Mouse (Mus musculus) embryonic fibroblast, embryonic 13.5 days (primary cell): Measurements from ENCODE around the gene Nrp1.

Experiments
- CTCF ChIP-seq: IDR thresholded peaks from 2 replicates; pipeline ENCODE4 v1.5.1; 2011; ENCODE audit warnings: mild to moderate bottlenecking, control low read depth, low read length, moderate library complexity, borderline replicate concordance; ENCODE audit not compliant: insufficient read depth
- POLR2A ChIP-seq: IDR thresholded peaks from 2 replicates; pipeline ENCODE4 v1.6.1; 2011; ENCODE audit warnings: low read depth, mild to moderate bottlenecking, control low read depth, low read length, moderate library complexity

DNA sequence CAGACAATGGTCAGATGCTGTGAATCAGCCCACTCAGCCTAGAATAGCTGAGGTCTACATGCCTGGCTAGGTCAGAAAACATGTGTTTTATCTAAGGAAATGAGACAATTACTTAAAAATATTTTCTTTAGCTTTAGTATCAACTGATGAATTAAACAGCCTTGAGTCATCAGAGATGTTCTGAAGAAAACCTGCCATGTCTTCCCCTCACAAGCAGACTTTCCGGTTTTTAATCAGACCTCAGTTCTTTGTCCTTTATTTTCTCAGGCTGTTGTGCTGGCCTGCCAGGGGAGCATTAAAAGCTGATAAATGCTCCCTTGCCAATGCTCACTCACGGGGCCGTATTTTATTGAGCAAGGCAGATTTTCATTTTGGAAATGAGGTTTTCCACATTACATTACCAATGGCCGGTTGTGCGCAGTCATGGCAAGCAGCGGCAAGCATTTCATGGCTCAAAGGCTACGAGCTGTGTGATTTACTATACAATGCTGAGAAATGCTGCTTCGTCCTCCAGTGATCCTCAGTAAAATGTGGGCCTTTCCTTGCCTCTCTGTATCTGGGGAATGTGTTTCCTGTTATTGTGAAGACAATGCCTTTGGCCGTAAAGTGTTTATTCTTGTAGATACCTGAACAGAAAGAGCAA, 92.1 kb downstream of the Nrp1 start:
- no peak for TF ChIP-seq POLR2A
- no peak for TF ChIP-seq CTCF
